Mouse (Mus musculus): ENCODE measurements around the gene Esrra.

DNA sequence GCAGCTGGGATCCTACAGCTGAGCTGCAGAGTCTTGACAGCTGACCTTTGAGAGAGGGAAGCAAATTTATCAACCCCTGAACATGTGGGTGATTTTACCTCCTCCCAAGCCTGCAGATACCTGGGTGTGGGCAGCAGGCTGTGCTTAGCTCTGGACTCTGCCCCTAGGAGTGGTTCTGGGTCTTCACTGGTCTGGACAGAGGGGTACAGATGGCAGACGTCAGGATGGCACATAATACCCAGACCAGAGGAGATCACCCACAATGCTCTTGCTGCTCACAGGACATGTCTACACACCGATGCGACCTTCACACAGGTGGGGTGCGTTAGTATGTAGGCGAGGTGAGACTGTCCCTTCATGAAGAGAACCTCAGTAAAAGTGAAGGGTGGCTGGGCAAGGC lies 27.9 kb upstream of the Esrra start:
- no peak for TF ChIP-seq CTCF (IDR thresholded peaks at IDR 0.05; ENCODE audit: extremely low read depth, insufficient read depth, low read length)
- TF ChIP-seq POLR2A (IDR thresholded peaks at IDR 0.05; ENCODE audit: extremely low read depth, insufficient read depth, low read length), result 0 out of 2 replicates have a peak, but pooled peaks have one; percentile 3
